Mouse (Mus musculus): ENCODE data around the gene Cst9. TPM values are rescaled to one million over a fixed set of nuclear protein-coding genes. Genes with fewer than 3 reads are reported as not detected.

Gene Cst9
- total RNA-seq, 1 experiment from 2014 or later, result not detected

- 0 out of 2 replicates have a peak, but pooled peaks have one; percentile 0 for ATAC-seq (replicated peaks; ENCODE audit: insufficient number of reproducible peaks, low FRiP score, low TSS enrichment, poor library complexity, severe bottlenecking)
Observed at GRCm38 (mm10) chr2:148874617-148875334, 39.8 kb downstream of the Cst9 start.

DNA sequence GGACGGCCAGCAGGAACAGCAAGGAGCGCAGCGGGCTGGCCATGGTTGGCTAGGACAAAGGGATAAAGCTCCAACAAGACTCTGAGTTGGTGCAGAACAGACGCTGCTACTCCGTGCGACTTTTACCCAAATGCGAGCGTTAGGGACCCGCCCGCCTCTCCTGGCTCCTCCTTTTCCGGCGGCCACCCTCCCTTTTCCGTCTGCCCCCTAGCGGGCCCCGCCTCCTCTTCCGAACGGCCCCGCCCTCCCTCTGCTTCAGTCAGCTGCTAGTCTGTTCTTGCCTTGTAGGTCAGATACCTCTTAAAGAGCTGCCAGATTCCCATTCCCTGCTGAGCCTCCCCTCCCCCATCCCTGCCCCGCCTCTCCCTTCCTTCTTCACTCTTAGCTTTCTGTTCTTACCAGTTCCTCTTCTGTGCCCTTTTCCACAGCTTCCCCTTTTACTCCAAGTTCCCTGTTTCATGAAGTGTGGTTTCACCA is 40.4 kb downstream of the Cst9 start, which contains the start of gene Cst3:
Gene Cst3, minus strand, starts transcription at position 358 of the 477 bp plus-strand sequence.
- ATAC-seq (replicated peaks; ENCODE audit: insufficient number of reproducible peaks, low FRiP score, low TSS enrichment, poor library complexity, severe bottlenecking), result peak; percentile 90

GRCm38 (mm10) chr2:148877016-148877770 is 42.2 kb downstream of the Cst9 start:
- ATAC-seq (replicated peaks; ENCODE audit: insufficient number of reproducible peaks, low FRiP score, low TSS enrichment, poor library complexity, severe bottlenecking), result no peak

DNA sequence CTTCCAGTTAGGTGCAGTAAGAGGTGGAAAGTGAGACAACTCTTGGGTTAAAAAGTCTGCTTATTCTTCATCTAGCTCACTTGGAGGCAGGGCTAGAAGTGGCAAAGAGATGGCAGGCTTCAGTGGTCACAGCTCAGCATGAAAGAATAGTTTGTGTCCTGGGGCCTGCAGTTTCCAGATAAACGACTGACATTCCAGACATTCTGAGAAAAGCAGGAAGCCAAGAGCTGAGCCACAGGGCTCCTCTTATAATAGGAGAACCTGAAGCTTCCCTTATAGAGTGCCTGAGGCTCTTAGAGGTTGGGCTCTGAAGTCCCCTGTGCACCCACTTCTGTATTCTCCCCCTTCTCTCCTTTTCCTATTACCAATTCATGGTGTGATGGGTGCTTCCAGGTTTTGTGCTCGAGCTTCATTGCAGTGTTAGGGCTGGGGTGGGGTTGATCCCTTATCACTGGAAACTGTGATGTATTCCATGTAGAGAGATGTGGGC is 43.7 kb downstream of the Cst9 start:
- no peak for ATAC-seq (replicated peaks; ENCODE audit: insufficient number of reproducible peaks, low FRiP score, low TSS enrichment, poor library complexity, severe bottlenecking)

GRCm38 (mm10) chr2:148879199-148879598 is 44.3 kb downstream of the Cst9 start:
- no peak for ATAC-seq (replicated peaks; ENCODE audit: insufficient number of reproducible peaks, low FRiP score, low TSS enrichment, poor library complexity, severe bottlenecking)

DNA sequence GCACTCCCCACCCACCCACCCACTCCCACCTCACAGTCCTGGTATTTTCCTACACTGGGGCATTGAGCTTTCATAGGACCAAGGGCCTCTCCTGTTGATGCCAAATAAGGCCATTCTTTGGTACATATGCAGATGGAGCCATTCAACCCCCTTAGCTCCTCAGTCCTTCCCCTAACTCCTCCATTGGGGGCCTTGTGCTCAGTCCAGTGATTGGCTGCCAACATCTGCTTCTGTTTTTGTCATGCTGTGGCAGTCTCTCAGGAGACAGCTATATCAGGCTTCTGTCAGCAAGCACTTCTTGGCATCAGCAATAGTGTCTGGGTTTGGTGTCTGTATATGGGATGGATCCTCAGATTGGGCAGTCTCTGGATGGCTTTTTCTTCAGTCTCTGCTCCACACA is 49.8 kb downstream of the Cst9 start:
- no peak for ATAC-seq (replicated peaks; ENCODE audit: insufficient number of reproducible peaks, low FRiP score, low TSS enrichment, poor library complexity, severe bottlenecking)

Other genes with a start within 250 kb of the Cst9 start
- 17.6 to 24.0 TPM (median 23.1 TPM) in 3 replicates for gene Nxt1, start 162.5 kb upstream of the Cst9 start, total RNA-seq (2017)
- gene Gzf1, start 154.1 kb upstream of the Cst9 start, total RNA-seq (2017), result 24.9 to 31.9 TPM (median 29.6 TPM) in 3 replicates
- gene Napb, start 102.7 kb upstream of the Cst9 start, total RNA-seq (2017), result 0.32 to 0.78 TPM (median 0.57 TPM) in 3 replicates
- gene Cstl1, start 84.8 kb upstream of the Cst9 start, total RNA-seq (2017), result not detected in 3 replicates
- gene Cst11, start 63.6 kb upstream of the Cst9 start, total RNA-seq (2017), result not detected in 3 replicates
- gene 8030411F24Rik, start 53.1 kb upstream of the Cst9 start, total RNA-seq (2017), result not detected in 3 replicates
- not detected in 3 replicates for gene Cst12, start 45.8 kb upstream of the Cst9 start, total RNA-seq (2017)
- 0.87 TPM in 1 of 3 replicates, not detected in the others for gene Cst8, start 36.4 kb upstream of the Cst9 start, total RNA-seq (2017)
- 1.6 TPM in 1 of 3 replicates, not detected in the others for gene Cst13, start 15.1 kb upstream of the Cst9 start, total RNA-seq (2017)
- gene 9230104L09Rik, start 29.9 kb downstream of the Cst9 start, total RNA-seq (2017), result not detected in 3 replicates
- 977 to 1,560 TPM (median 1,517 TPM) in 3 replicates for gene Cst3, start 40.5 kb downstream of the Cst9 start, total RNA-seq (2017)
- gene Gm1330, start 168.1 kb downstream of the Cst9 start, total RNA-seq (2017), result not detected in 3 replicates
- not detected in 3 replicates for gene Gm10750, start 182.1 kb downstream of the Cst9 start, total RNA-seq (2017)